Mouse (Mus musculus) hindbrain, embryonic 10.5 days (tissue): Measurements from ENCODE around the gene Palld. TPM values are rescaled to one million over a fixed set of nuclear protein-coding genes. Genes with fewer than 3 reads are reported as not detected.

ENCODE experiments used
- DNase-seq: peaks from one replicate; pipeline ENCODE4 v3.0.0-alpha.2; 2017; ENCODE audit warnings: low spot score
- H3K27ac ChIP-seq: fragments of 300-500 bp; sonication (generic); 2 replicates; pipeline ENCODE4 v1.5.1; 2016; ENCODE audit warnings: mild to moderate bottlenecking, moderate library complexity
- H3K27me3 ChIP-seq: fragments of 300-500 bp; sonication (generic); 2 replicates; pipeline ENCODE4 v1.6.1; 2016; ENCODE audit warnings: mild to moderate bottlenecking; ENCODE audit not compliant: poor library complexity, insufficient read depth, severe bottlenecking
- H3K36me3 ChIP-seq: fragments of 300-500 bp; sonication (generic); 2 replicates; pipeline ENCODE4 v1.6.1; 2016; ENCODE audit warnings: mild to moderate bottlenecking, moderate library complexity
- H3K4me1 ChIP-seq: fragments of 300-500 bp; sonication (generic); replicated peaks from 2 replicates; pipeline ENCODE4 v1.6.1; 2016; ENCODE audit warnings: mild to moderate bottlenecking
- H3K4me3 ChIP-seq: fragments of 300-500 bp; sonication (generic); 2 replicates; pipeline ENCODE4 v1.5.1; 2016; ENCODE audit warnings: mild to moderate bottlenecking, moderate library complexity
- H3K9me3 ChIP-seq: fragments of 300-500 bp; sonication (generic); 2 replicates; pipeline ENCODE4 v1.6.1; 2016; ENCODE audit warnings: mild to moderate bottlenecking, moderate library complexity
- WGBS: fragments of 180-500 bp; shearing (Covaris S2); methylation state at CpG from one replicate; pipeline ENCODE4 v1.1.7; 2016; 5-methylcytosine and 5-hydroxymethylcytosine counted together
- polyA plus RNA-seq: library from polyadenylated mRNA; unstranded; fragments of >200 nt; fragmentation: Nextera tagmentation; extraction: Ambion mirVana; gene quantifications from 2 replicates; pipeline ENCODE4 v1.2.1, GENCODE M21; 2016

The Palld gene
- polyA plus RNA-seq, 1 experiment from 2014 or later: 52.4 TPM

- H3K4me3 ChIP-seq: no peak overlapping the region
- peaks cover 24% of the 10 kb centered on the region for H3K36me3 ChIP-seq
- no peaks in the 10 kb centered on the region for H3K4me1 ChIP-seq
- no peak for DNase-seq
- no peaks in the 10 kb centered on the region for H3K9me3 ChIP-seq
- no peaks in the 10 kb centered on the region for H3K27me3 ChIP-seq
- 86% methylated on average over 6 of the region's 6 CpGs for WGBS
- no peak overlapping the region for H3K27ac ChIP-seq
These were observed 170.3 kb downstream of the Palld start for GRCm38 (mm10) chr8:61732184-61732583.

- no peak overlapping the region for H3K4me3 ChIP-seq
- DNase-seq: no peak
- no peak overlapping the region for H3K27ac ChIP-seq
- H3K4me1 ChIP-seq: no peaks in the 10 kb centered on the region
- H3K27me3 ChIP-seq: no peaks in the 10 kb centered on the region
- 73% methylated on average over 5 of the region's 5 CpGs for WGBS
- H3K36me3 ChIP-seq: peaks cover 23% of the 10 kb centered on the region
- H3K9me3 ChIP-seq: no peaks in the 10 kb centered on the region
These were observed 171.0 kb downstream of the Palld start for GRCm38 (mm10) chr8:61731306-61732088.

GRCm38 (mm10) chr8:61730669-61731068 lies 171.8 kb downstream of the Palld start:
- no peak for DNase-seq
- Histone ChIP-seq H3K9me3 (no peaks in the 10 kb centered on the region), H3K4me3 (no peak overlapping the region), H3K4me1 (no peaks in the 10 kb centered on the region), H3K36me3 (peaks cover 16% of the 10 kb centered on the region), H3K27ac (no peak overlapping the region), H3K27me3 (no peaks in the 10 kb centered on the region)
- 96% methylated on average over 6 of the region's 6 CpGs for WGBS

GRCm38 (mm10) chr8:61725306-61726017 lies 177.0 kb downstream of the Palld start:
- no peak overlapping the region for H3K4me3 ChIP-seq
- WGBS: 90% methylated on average over 8 of the region's 8 CpGs
- H3K27me3 ChIP-seq: no peaks in the 10 kb centered on the region
- DNase-seq: no peak
- H3K9me3 ChIP-seq: no peaks in the 10 kb centered on the region
- no peaks in the 10 kb centered on the region for H3K4me1 ChIP-seq
- H3K27ac ChIP-seq: no peak overlapping the region
- peaks cover 2% of the 10 kb centered on the region for H3K36me3 ChIP-seq

DNA sequence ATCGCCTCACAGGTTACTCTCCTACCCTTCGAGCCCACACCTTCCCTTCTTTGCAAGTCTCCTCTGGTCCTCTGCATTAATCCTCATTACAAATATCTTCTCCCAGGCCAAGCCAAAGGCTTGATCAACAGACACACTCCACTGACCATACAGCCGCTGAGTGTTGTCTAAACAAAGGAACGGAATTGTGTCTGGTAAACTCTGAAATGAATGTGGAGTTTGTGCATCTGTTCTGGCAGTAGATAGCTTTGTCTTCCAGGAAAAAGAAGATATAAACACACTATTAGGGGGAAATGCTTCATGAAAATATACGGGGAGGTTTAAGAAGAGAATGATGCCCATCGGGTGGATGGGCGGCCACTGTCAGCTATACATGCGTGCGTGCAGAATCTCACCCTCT lies 180.3 kb downstream of the Palld start:
- H3K4me3 ChIP-seq: no peak overlapping the region
- no peak for DNase-seq
- 92% methylated on average over 9 of the region's 9 CpGs for WGBS
- no peaks in the 10 kb centered on the region for H3K27me3 ChIP-seq
- H3K9me3 ChIP-seq: peaks cover 6% of the 10 kb centered on the region; the same call in 1 of the 2 replicates
- H3K27ac ChIP-seq: no peak overlapping the region
- H3K36me3 ChIP-seq: peaks cover 34% of the 10 kb centered on the region
- H3K4me1 ChIP-seq: no peaks in the 10 kb centered on the region

DNA sequence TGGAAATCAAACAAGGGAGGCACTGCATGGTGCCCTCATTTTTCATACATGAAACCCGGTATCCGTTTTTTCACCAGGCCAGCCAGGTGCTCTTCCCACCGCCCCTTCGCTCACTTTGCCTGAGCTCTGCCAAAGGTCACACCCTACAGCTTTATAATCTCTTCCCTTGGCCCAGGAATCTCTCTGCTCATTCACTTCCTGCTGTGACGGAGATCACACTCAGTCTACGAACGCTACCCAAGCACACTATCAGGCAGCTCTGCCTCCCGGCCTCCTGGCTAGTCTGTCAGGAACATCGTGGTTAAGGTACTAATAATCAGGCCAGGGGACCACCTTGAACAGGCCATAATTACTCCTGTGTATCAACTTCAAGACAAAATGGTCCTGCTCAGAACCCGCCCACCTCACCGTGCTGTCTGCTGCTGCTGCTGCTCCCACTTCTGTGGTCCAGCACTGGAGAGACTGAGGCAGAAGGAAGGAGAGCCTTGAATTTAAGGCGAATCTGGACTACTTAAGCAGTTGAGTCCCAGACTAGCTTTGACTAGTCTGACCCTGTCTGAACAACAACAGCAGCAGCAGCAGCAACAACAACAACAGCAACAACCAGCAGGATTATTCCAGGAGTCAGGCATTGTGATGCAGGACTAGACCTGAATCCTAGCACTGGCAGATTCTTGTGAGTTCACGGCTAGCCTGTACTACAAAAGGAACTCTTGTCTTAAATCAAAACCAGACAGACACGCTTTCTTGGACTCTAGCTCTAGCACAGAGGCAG lies 187.0 kb downstream of the Palld start:
- Histone ChIP-seq H3K27ac (no peak overlapping the region), H3K27me3 (no peaks in the 10 kb centered on the region), H3K4me3 (no peak overlapping the region), H3K4me1 (peaks cover 9% of the 10 kb centered on the region), H3K9me3 (peaks cover 6% of the 10 kb centered on the region; the same call in 1 of the 2 replicates), H3K36me3 (peaks cover 69% of the 10 kb centered on the region)
- no peak for DNase-seq
- 58% methylated on average over 14 of the region's 14 CpGs for WGBS

DNA sequence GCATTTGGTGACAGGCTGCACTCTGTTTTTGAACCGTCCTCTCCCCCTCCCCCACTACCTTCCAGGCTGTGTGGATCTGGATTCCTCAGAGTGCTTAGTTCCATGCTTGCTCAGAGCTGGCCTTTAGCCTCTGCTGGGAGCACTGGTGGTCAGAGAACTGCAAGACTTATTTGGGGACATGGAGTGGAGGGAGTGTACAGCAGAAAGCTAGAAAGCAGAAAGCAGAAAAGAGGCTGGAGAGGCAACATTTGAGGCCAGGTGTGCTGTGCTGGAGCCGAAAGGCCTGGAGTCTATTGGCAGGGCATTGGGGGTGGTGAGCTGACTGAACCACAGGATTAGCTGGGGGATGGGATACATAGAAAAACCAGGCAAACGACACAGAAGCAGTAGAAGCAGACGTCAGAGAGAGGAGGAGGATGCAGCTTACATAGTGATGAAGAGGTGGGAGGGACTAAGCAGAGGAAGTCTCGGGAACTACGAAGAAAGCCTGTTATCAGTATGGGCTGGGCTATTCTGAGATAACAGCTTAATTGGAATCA lies 188.1 kb downstream of the Palld start:
- peaks cover 66% of the 10 kb centered on the region for H3K36me3 ChIP-seq
- peaks cover 9% of the 10 kb centered on the region for H3K4me1 ChIP-seq
- 49% methylated on average over 6 of the region's 6 CpGs for WGBS
- no peak for DNase-seq
- no peaks in the 10 kb centered on the region for H3K27me3 ChIP-seq
- H3K4me3 ChIP-seq: no peak overlapping the region
- peak overlapping the region; percentile 46; the same call in 1 of the 2 replicates for H3K27ac ChIP-seq
- H3K9me3 ChIP-seq: peaks cover 6% of the 10 kb centered on the region; the same call in 1 of the 2 replicates

GRCm38 (mm10) chr8:61713195-61713990 lies 189.1 kb downstream of the Palld start:
- 87% methylated on average over 16 of the region's 16 CpGs for WGBS
- H3K27me3 ChIP-seq: no peaks in the 10 kb centered on the region
- peaks cover 3% of the 10 kb centered on the region; the same call in 1 of the 2 replicates for H3K9me3 ChIP-seq
- no peak overlapping the region for H3K27ac ChIP-seq
- no peak for DNase-seq
- peaks cover 14% of the 10 kb centered on the region for H3K4me1 ChIP-seq
- peaks cover 65% of the 10 kb centered on the region for H3K36me3 ChIP-seq
- H3K4me3 ChIP-seq: no peak overlapping the region

DNA sequence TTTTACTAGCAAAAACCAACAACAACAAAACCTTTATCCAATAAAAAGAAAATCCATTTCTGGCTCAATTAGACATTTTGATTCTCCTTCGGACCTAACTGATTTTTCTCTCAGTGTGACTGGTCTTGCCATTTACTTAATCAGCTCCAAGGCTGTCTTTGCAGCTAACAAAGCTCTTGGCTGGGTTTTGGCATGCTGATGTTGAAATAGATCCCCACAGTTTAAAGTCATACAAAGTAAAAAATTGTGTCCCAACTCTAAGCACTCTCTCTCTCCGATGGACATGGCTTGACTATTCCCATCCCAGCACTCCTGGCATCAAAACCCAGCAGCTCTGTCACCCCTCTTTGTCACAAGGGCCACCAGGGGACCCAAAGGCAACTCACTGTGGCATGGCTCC lies 190.1 kb downstream of the Palld start:
- no peak overlapping the region for H3K27ac ChIP-seq
- H3K4me3 ChIP-seq: no peak overlapping the region
- WGBS: 89% methylated on average over 2 of the region's 2 CpGs
- H3K27me3 ChIP-seq: no peaks in the 10 kb centered on the region
- no peak for DNase-seq
- H3K9me3 ChIP-seq: no peaks in the 10 kb centered on the region
- H3K36me3 ChIP-seq: peaks cover 65% of the 10 kb centered on the region
- H3K4me1 ChIP-seq: peaks cover 14% of the 10 kb centered on the region

GRCm38 (mm10) chr8:61708586-61709305 lies 193.7 kb downstream of the Palld start:
- H3K9me3 ChIP-seq: no peaks in the 10 kb centered on the region
- WGBS: 72% methylated on average over 8 of the region's 8 CpGs
- H3K4me3 ChIP-seq: no peak overlapping the region
- H3K36me3 ChIP-seq: peaks cover 72% of the 10 kb centered on the region
- H3K27ac ChIP-seq: no peak overlapping the region
- peaks cover 11% of the 10 kb centered on the region for H3K4me1 ChIP-seq
- no peak for DNase-seq
- no peaks in the 10 kb centered on the region for H3K27me3 ChIP-seq

DNA sequence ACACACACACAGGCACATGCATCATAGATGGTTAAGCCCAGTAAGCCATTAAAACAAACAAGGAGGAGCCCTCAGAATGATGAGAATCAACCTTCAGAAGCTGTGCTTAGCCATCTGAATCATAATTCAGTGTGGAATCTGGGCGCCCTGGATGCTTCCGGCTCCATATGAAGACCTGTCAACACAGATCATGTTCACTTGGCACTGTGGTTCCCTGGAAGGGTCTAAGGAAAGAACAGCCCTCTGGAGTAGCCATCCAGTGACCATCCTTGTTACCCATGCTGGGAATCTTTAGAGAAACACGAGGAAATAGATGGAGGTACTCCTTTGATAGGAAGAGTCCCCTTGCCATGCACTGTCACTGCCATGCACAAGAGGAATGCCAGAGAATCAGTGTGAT lies 197.0 kb downstream of the Palld start:
- Histone ChIP-seq H3K27me3 (no peaks in the 10 kb centered on the region), H3K36me3 (peaks cover 68% of the 10 kb centered on the region), H3K27ac (no peak overlapping the region), H3K4me3 (no peak overlapping the region), H3K9me3 (no peaks in the 10 kb centered on the region), H3K4me1 (peaks cover 39% of the 10 kb centered on the region)
- DNase-seq: no peak
- WGBS: 87% methylated on average over 3 of the region's 3 CpGs
